Mouse (Mus musculus) liver, postnatal 0 days (tissue): ENCODE results near the gene Plch1. TPM values are rescaled to one million over a fixed set of nuclear protein-coding genes. Genes with fewer than 3 reads are reported as not detected.
A peak's percentile ranks its signal among the peaks of the same experiment; 100 is the strongest.

ENCODE experiments used
- ATAC-seq: fragments of 200-750 bp; cut with Nextera tagmentation; 2 replicates; pipeline ENCODE4 v1.8.0; 2017; ENCODE audit warnings: mild to moderate bottlenecking, moderate library complexity
- DNase-seq: peaks from one replicate; pipeline ENCODE4 v3.0.0-alpha.2; 2016
- H3K27ac ChIP-seq: fragments of 300-500 bp; sonication (generic); 2 replicates; pipeline ENCODE4 v1.5.1; 2014; ENCODE audit warnings: antibody characterized with exemption, moderate library complexity, mild to moderate bottlenecking, low read depth
- H3K27me3 ChIP-seq: fragments of 300-500 bp; sonication (generic); 2 replicates; pipeline ENCODE4 v1.6.1; 2014; ENCODE audit warnings: low read length, control low read depth, mixed read lengths; ENCODE audit not compliant: insufficient read depth
- H3K36me3 ChIP-seq: fragments of 300-500 bp; sonication (generic); replicated peaks from 2 replicates; pipeline ENCODE4 v1.6.1; 2014; ENCODE audit warnings: mild to moderate bottlenecking, control low read depth, low read length, moderate library complexity, mixed read lengths; ENCODE audit not compliant: insufficient read depth
- H3K4me1 ChIP-seq: fragments of 300-500 bp; sonication (generic); 2 replicates; pipeline ENCODE4 v1.6.1; 2014; ENCODE audit warnings: antibody characterized with exemption, mild to moderate bottlenecking, control low read depth; ENCODE audit not compliant: insufficient read depth
- H3K4me2 ChIP-seq: fragments of 300-500 bp; sonication (generic); 2 replicates; pipeline ENCODE4 v1.6.1; 2014; ENCODE audit warnings: low read depth, mild to moderate bottlenecking, low read length, moderate library complexity, mixed read lengths
- H3K4me3 ChIP-seq: fragments of 300-500 bp; sonication (generic); 2 replicates; pipeline ENCODE4 v1.5.1; 2014; ENCODE audit warnings: low read depth, low read length
- H3K9ac ChIP-seq: fragments of 300-500 bp; sonication (generic); replicated peaks from 2 replicates; pipeline ENCODE4 v1.6.1; 2014; ENCODE audit warnings: mild to moderate bottlenecking, moderate library complexity
- H3K9me3 ChIP-seq: fragments of 300-500 bp; sonication (generic); 2 replicates; pipeline ENCODE4 v1.6.1; 2016; ENCODE audit warnings: mild to moderate bottlenecking, control low read depth, low read length, mixed read lengths
- CTCF ChIP-seq: sonication (generic); IDR thresholded peaks from 2 replicates; pipeline ENCODE4 v1.5.1; 2016; ENCODE audit warnings: antibody characterized with exemption, low read depth
- EP300 ChIP-seq: IDR thresholded peaks from 2 replicates; pipeline ENCODE4 v1.6.1; 2016; ENCODE audit warnings: antibody characterized with exemption, low read depth, mild to moderate bottlenecking
- WGBS: fragments of 180-500 bp; shearing (Covaris S2); extraction: QIAGEN DNeasy Blood & Tissue Kit; methylation state at CpG from one replicate; pipeline ENCODE4 v1.1.7; 2014; ENCODE audit not compliant: insufficient replicate concordance; 5-methylcytosine and 5-hydroxymethylcytosine counted together
- polyA plus RNA-seq: library from polyadenylated mRNA; unstranded; fragments of >200 nt; fragmentation: Nextera tagmentation; extraction: Ambion mirVana; gene quantifications from 2 replicates; pipeline ENCODE4 v1.2.1, GENCODE M21; 2015

Gene Plch1
- polyA plus RNA-seq, 1 experiment from 2014 or later: 0.04 TPM

DNA sequence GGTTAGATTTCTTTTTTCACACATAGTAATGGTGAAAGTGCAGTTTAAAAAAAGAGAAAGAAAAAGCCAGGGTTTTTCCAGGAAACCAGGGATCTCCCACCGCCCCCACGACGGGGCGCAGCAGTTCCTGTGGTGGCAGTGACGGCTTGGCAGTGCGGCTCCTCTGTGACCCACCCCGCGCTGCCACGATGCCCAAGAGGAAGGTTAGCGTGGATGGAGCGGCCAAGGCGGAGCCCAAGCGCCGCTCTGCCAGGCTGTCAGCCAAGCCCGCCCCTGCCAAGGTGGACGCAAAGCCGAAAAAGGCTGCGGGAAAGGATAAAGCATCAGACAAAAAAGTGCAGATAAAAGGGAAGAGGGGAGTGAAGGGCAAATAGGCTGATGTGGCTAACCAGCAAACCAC is 6.0 kb upstream of the Plch1 start:
- ATAC-seq: no peak

DNA sequence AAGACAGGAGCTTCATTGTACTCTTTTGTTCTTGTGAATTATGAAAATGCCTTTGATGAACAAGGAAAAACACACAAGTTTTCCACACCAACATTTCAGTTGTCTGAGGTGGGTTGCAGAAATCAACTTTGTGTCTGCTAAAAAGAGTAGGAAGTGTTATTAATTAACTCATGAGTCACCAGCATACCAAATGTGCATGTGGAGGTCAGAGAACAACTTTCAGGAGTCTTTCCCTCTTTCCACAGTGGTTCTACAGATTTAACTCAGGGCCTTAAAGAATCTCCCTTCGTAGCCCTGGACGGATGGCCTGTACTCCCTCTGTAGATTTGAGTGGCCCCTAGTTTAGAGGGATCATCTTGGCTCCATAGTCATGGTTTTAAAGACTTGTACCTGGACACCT is 4.9 kb upstream of the Plch1 start:
- no peak overlapping the region for H3K4me3 ChIP-seq
- H3K9ac ChIP-seq: no peak overlapping the region
- 81% methylated on average over 2 of the region's 2 CpGs for WGBS
- H3K27ac ChIP-seq: no peak overlapping the region
- peaks cover 4% of the 10 kb centered on the region; the same call in 1 of the 2 replicates for H3K4me1 ChIP-seq
- no peak for ATAC-seq
- TF ChIP-seq CTCF (no peak), EP300 (no peak)
- peaks cover 3% of the 10 kb centered on the region; the same call in 1 of the 2 replicates for H3K27me3 ChIP-seq
- no peaks in the 10 kb centered on the region for H3K9me3 ChIP-seq
- no peak overlapping the region for H3K4me2 ChIP-seq
- no peaks in the 10 kb centered on the region for H3K36me3 ChIP-seq
- no peak for DNase-seq

More for the DNA sequence above, 6.0 kb upstream of the Plch1 start:
- WGBS: 4% methylated on average over 18 of the region's 18 CpGs
- DNase-seq: peak; percentile 20
- H3K9ac ChIP-seq: no peak overlapping the region
- H3K9me3 ChIP-seq: no peaks in the 10 kb centered on the region
- no peaks in the 10 kb centered on the region for H3K4me1 ChIP-seq
- H3K4me2 ChIP-seq: peak overlapping the region; percentile 56
- no peaks in the 10 kb centered on the region for H3K36me3 ChIP-seq
- H3K27ac ChIP-seq: no peak overlapping the region
- H3K27me3 ChIP-seq: no peaks in the 10 kb centered on the region
- H3K4me3 ChIP-seq: peak overlapping the region; percentile 16; the same call in 1 of the 2 replicates
- TF ChIP-seq CTCF (no peak), EP300 (no peak)

DNA sequence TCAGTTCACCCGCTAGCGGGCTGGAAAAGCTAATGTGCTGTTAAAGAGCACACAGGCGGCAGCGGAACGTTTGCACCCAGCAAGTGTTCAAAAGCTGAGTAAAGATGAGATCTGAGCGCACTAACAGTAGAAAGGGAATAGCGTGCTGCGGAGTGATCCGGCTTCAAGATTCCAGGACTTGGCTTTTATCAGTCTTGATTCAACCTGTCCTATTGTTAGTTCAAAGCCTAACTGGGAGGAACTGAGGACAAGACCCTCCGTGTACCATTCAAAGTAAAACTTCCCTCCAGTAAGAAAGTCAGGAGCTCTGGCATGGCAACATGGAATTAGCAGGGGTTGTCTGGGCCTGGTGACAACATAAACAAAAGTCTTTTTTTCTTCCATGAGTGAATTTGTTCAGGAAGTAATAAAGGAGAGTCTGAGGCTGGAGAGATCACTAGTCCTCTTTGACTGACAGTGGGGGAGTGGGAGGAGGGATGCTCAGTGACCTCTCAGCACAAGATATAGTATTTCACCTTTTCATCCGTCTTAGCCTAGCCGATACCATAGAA is 824 bp upstream of the Plch1 start:
- Histone ChIP-seq H3K27me3 (peaks cover 9% of the 10 kb centered on the region), H3K4me3 (peak overlapping the region; percentile 54; the same call in 1 of the 2 replicates), H3K27ac (no peak overlapping the region), H3K36me3 (no peaks in the 10 kb centered on the region), H3K4me2 (peak overlapping the region; percentile 94), H3K4me1 (peaks cover 6% of the 10 kb centered on the region), H3K9me3 (no peaks in the 10 kb centered on the region), H3K9ac (no peak overlapping the region)
- TF ChIP-seq EP300 (no peak), CTCF (no peak)
- no peak for ATAC-seq
- WGBS: 9% methylated on average over 12 of the region's 12 CpGs
- DNase-seq: no peak

DNA sequence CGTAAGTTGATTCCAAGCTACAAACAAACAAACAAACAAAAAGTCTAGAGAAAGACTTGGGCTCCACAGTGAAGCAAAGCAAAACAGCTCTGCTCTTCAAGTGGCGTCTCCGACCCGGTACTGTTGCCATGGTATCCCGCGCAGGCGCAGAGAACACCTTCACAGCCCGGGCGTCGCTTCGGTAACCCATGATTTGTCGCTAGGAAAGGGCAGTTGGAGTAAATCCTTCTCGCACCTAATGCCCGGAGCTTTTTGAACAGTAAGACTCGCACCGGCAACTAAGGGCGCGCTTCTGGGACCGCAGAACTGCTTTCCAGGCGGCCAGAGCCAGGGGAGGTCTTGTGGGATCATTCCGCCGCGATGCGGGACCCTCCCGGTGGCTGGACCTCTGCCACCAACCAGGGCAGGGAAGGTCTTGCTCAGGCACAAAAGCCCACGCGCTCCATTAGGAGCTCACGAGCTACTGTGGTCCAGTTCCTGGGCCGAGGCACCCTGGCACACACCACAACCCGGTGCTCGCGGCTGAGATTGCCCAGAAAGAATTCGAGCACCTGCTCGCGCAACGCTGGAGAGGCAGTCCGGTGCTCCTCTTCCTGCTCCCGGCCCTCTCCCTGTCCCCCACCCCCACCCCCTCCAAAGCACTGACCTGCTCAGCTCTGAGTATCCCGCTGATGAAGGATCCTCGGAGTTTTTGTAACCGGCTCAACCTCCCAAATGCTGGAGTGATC is 527 bp downstream of the Plch1 start:
- Histone ChIP-seq H3K4me3 (peak overlapping the region; percentile 54), H3K9me3 (no peaks in the 10 kb centered on the region), H3K36me3 (no peaks in the 10 kb centered on the region), H3K27ac (no peak overlapping the region), H3K4me2 (peak overlapping the region; percentile 94), H3K9ac (peak overlapping the region; percentile 23; the same call in 1 of the 2 replicates), H3K27me3 (peaks cover 9% of the 10 kb centered on the region), H3K4me1 (peaks cover 6% of the 10 kb centered on the region)
- ATAC-seq (peak; percentile 74), DNase-seq (peak; percentile 68)
- no peak for TF ChIP-seq CTCF
- TF ChIP-seq EP300: no peak
- WGBS: under 1% methylated on average over 41 of the region's 41 CpGs

DNA sequence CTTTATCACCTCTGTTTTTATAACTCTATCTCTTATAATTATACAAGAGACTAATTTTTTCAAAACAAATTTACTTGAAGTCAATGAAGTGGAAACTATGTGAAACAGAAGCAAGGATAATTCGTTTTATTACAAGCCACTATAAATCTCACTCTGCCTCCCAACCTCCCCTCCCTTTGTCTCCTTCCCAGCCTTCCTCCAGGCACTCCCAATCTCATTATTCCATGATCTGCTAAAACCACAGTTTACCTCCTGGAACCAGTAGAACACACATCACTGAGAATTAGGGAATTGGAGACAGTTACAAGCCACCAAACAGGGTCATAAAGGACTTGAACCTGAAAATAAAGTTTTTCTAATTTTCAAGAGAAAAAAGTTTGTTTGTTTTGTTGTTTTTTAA is 2.1 kb downstream of the Plch1 start:
- no peak overlapping the region for H3K4me3 ChIP-seq
- DNase-seq (no peak), ATAC-seq (no peak)
- no peak for TF ChIP-seq EP300
- no peak for TF ChIP-seq CTCF
- no peak overlapping the region for H3K4me2 ChIP-seq
- no peaks in the 10 kb centered on the region for H3K9me3 ChIP-seq
- peaks cover 6% of the 10 kb centered on the region for H3K4me1 ChIP-seq
- no peaks in the 10 kb centered on the region for H3K36me3 ChIP-seq
- WGBS: 28% methylated on average over 1 of the region's 1 CpGs
- peaks cover 9% of the 10 kb centered on the region for H3K27me3 ChIP-seq
- no peak overlapping the region for H3K27ac ChIP-seq
- H3K9ac ChIP-seq: no peak overlapping the region

DNA sequence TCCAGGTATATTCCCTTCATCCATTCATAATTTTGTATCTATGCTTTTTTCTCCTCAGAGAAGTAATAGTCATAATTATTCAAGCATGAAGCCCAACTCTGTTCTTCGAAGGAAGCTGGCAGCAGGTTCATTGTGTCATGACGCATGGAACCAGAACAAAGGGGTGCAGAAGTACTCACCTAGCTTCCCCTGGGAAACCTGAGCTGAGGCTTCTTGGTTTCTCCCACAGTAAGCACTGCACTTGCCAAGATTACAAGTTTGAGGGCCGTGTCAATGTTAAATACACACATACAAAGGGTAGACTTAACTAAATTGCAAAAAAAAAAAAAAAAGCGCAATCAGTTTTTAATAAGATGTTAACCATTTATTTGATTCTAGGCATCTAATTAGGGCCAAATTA is 3.0 kb downstream of the Plch1 start:
- Histone ChIP-seq H3K4me1 (peaks cover 6% of the 10 kb centered on the region), H3K9me3 (no peaks in the 10 kb centered on the region), H3K9ac (no peak overlapping the region), H3K4me3 (no peak overlapping the region), H3K27me3 (peaks cover 9% of the 10 kb centered on the region), H3K36me3 (no peaks in the 10 kb centered on the region), H3K27ac (no peak overlapping the region), H3K4me2 (no peak overlapping the region)
- TF ChIP-seq EP300 (no peak), CTCF (no peak)
- no peak for DNase-seq
- ATAC-seq: no peak
- WGBS: 81% methylated on average over 4 of the region's 4 CpGs
